Mouse (Mus musculus) lung, postnatal 25 days (tissue): Measurements from ENCODE around the gene H2al2a.

Experiments used
- DNase-seq: peaks from one replicate; pipeline ENCODE4 v3.0.0; 2022; ENCODE audit warnings: low spot score

Gene H2al2a

GRCm38 (mm10) chr2:17996858-17997257 is at the start of gene H2al2a:
H2al2a (minus strand) TSS chr2:17996958.
- no peak for DNase-seq

GRCm38 (mm10) chr2:18046186-18046585 is 49.4 kb upstream of the H2al2a start:
- no peak for DNase-seq

- no peak for DNase-seq
Observed at GRCm38 (mm10) chr2:18045781-18046181, 49.0 kb upstream of the H2al2a start.

- DNase-seq = no peak
Observed at GRCm38 (mm10) chr2:18045143-18045780, 48.5 kb upstream of the H2al2a start.

- DNase-seq = no peak
Observed at GRCm38 (mm10) chr2:18041199-18041885, 44.6 kb upstream of the H2al2a start.

GRCm38 (mm10) chr2:18040347-18041160 is 43.8 kb upstream of the H2al2a start:
- no peak for DNase-seq

- no peak for DNase-seq
Observed at GRCm38 (mm10) chr2:18039566-18040290, 43.0 kb upstream of the H2al2a start.

- DNase-seq = no peak
Observed at GRCm38 (mm10) chr2:18038895-18039371, 42.2 kb upstream of the H2al2a start.

- no peak for DNase-seq
Observed at GRCm38 (mm10) chr2:18038141-18038752, 41.5 kb upstream of the H2al2a start.

GRCm38 (mm10) chr2:18037491-18037890 is 40.7 kb upstream of the H2al2a start, which contains the start of gene A930004D18Rik:
A930004D18Rik (minus strand) TSS chr2:18037737.
- no peak for DNase-seq

GRCm38 (mm10) chr2:18034371-18035250 is 37.9 kb upstream of the H2al2a start:
- DNase-seq = no peak

GRCm38 (mm10) chr2:18033166-18034108 is 36.7 kb upstream of the H2al2a start:
- DNase-seq = no peak

GRCm38 (mm10) chr2:18032538-18032895 is 35.8 kb upstream of the H2al2a start:
- DNase-seq = no peak

GRCm38 (mm10) chr2:18031831-18032537 is 35.2 kb upstream of the H2al2a start:
- DNase-seq = no peak

GRCm38 (mm10) chr2:18031271-18031821 is 34.6 kb upstream of the H2al2a start:
- no peak for DNase-seq

GRCm38 (mm10) chr2:18030581-18030980 is 33.8 kb upstream of the H2al2a start:
- DNase-seq = no peak

GRCm38 (mm10) chr2:18029656-18030055 is 32.9 kb upstream of the H2al2a start:
- no peak for DNase-seq
